Mouse (Mus musculus) kidney, embryonic 15.5 days (tissue): ENCODE results near the gene Pex11g. TPM values are rescaled to one million over a fixed set of nuclear protein-coding genes. Genes with fewer than 3 reads are reported as not detected.

Source experiments
- ATAC-seq: fragments of 200-750 bp; cut with Nextera tagmentation; replicated peaks from 2 replicates; pipeline ENCODE4 v1.8.0; 2017; ENCODE audit warnings: moderate TSS enrichment; ENCODE audit not compliant: low FRiP score
- H3K27ac ChIP-seq: fragments of 300-500 bp; sonication (generic); 2 replicates; pipeline ENCODE4 v1.5.1; 2015; ENCODE audit warnings: mild to moderate bottlenecking, inconsistent platforms
- H3K27me3 ChIP-seq: fragments of 300-500 bp; sonication (generic); 2 replicates; pipeline ENCODE4 v1.6.1; 2015; ENCODE audit warnings: inconsistent platforms
- H3K36me3 ChIP-seq: fragments of 300-500 bp; sonication (generic); 2 replicates; pipeline ENCODE4 v1.6.1; 2015; ENCODE audit warnings: inconsistent platforms
- H3K4me1 ChIP-seq: fragments of 300-500 bp; sonication (generic); 2 replicates; pipeline ENCODE4 v1.6.1; 2015; ENCODE audit warnings: inconsistent platforms
- H3K4me2 ChIP-seq: fragments of 300-500 bp; sonication (generic); 2 replicates; pipeline ENCODE4 v1.6.1; 2015; ENCODE audit warnings: moderate library complexity, mild to moderate bottlenecking, inconsistent platforms
- H3K4me3 ChIP-seq: fragments of 300-500 bp; sonication (generic); replicated peaks from 2 replicates; pipeline ENCODE4 v1.5.1; 2015; ENCODE audit warnings: mild to moderate bottlenecking, inconsistent platforms
- H3K9ac ChIP-seq: fragments of 300-500 bp; sonication (generic); 2 replicates; pipeline ENCODE4 v1.6.1; 2015; ENCODE audit warnings: mild to moderate bottlenecking, inconsistent platforms
- H3K9me3 ChIP-seq: fragments of 300-500 bp; sonication (generic); replicated peaks from 2 replicates; pipeline ENCODE4 v1.6.1; 2016; ENCODE audit warnings: inconsistent platforms
- WGBS: fragments of 180-500 bp; shearing (Covaris S2); methylation state at CpG from one replicate; pipeline ENCODE4 v1.1.7; 2015; ENCODE audit warnings: mixed read lengths; 5-methylcytosine and 5-hydroxymethylcytosine counted together
- polyA plus RNA-seq: library from polyadenylated mRNA; unstranded; fragments of >200 nt; fragmentation: Nextera tagmentation; extraction: Ambion mirVana; gene quantifications from 2 replicates; pipeline ENCODE4 v1.2.1, GENCODE M21; 2015

The Pex11g gene
- polyA plus RNA-seq, 1 experiment from 2014 or later, result 7.5 TPM

- H3K4me1 ChIP-seq, result peaks cover 3% of the 10 kb centered on the region; the same call in 1 of the 2 replicates
- H3K9ac ChIP-seq, result no peak overlapping the region
- no peak for ATAC-seq
- H3K27me3 ChIP-seq, result no peaks in the 10 kb centered on the region
- WGBS, result 91% methylated on average over 3 of the region's 3 CpGs
- peaks cover 36% of the 10 kb centered on the region for H3K36me3 ChIP-seq
- no peaks in the 10 kb centered on the region for H3K9me3 ChIP-seq
- no peak overlapping the region for H3K4me2 ChIP-seq
- no peak overlapping the region for H3K27ac ChIP-seq
- no peak overlapping the region for H3K4me3 ChIP-seq
Measured at GRCm38 (mm10) chr8:3426211-3426610, 41.3 kb downstream of the Pex11g start.

GRCm38 (mm10) chr8:3425217-3425616 lies 42.3 kb downstream of the Pex11g start:
- Histone ChIP-seq H3K9ac (no peak overlapping the region), H3K9me3 (no peaks in the 10 kb centered on the region), H3K4me3 (no peak overlapping the region), H3K36me3 (peaks cover 31% of the 10 kb centered on the region), H3K27ac (no peak overlapping the region), H3K27me3 (no peaks in the 10 kb centered on the region), H3K4me2 (no peak overlapping the region), H3K4me1 (peaks cover 11% of the 10 kb centered on the region)
- 87% methylated on average over 5 of the region's 5 CpGs for WGBS
- no peak for ATAC-seq

- ATAC-seq, result no peak
- H3K4me3 ChIP-seq, result no peak overlapping the region
- no peak overlapping the region for H3K27ac ChIP-seq
- no peaks in the 10 kb centered on the region for H3K27me3 ChIP-seq
- no peak overlapping the region for H3K4me2 ChIP-seq
- H3K9me3 ChIP-seq, result no peaks in the 10 kb centered on the region
- 0 out of 2 replicates have a peak, but pooled peaks cover 2% of the 10 kb centered on the region for H3K36me3 ChIP-seq
- peaks cover 42% of the 10 kb centered on the region for H3K4me1 ChIP-seq
- no peak overlapping the region for H3K9ac ChIP-seq
- WGBS, result 78% methylated on average over 5 of the region's 5 CpGs
Measured at GRCm38 (mm10) chr8:3421507-3421906, 46.0 kb downstream of the Pex11g start.

GRCm38 (mm10) chr8:3420105-3420706 lies 47.3 kb downstream of the Pex11g start:
- peaks cover 49% of the 10 kb centered on the region for H3K4me1 ChIP-seq
- WGBS, result 39% methylated on average over 10 of the region's 10 CpGs
- ATAC-seq, result no peak
- peak overlapping the region; percentile 68; the same call in 1 of the 2 replicates for H3K27ac ChIP-seq
- H3K27me3 ChIP-seq, result no peaks in the 10 kb centered on the region
- H3K9me3 ChIP-seq, result no peaks in the 10 kb centered on the region
- H3K4me3 ChIP-seq, result no peak overlapping the region
- H3K9ac ChIP-seq, result no peak overlapping the region
- H3K4me2 ChIP-seq, result no peak overlapping the region
- H3K36me3 ChIP-seq, result 0 out of 2 replicates have a peak, but pooled peaks cover 2% of the 10 kb centered on the region

- Histone ChIP-seq H3K4me1 (peaks cover 57% of the 10 kb centered on the region), H3K27ac (peak overlapping the region; percentile 73), H3K9ac (no peak overlapping the region), H3K4me2 (peak overlapping the region; percentile 5; the same call in 1 of the 2 replicates), H3K36me3 (no peaks in the 10 kb centered on the region), H3K27me3 (no peaks in the 10 kb centered on the region), H3K4me3 (no peak overlapping the region), H3K9me3 (no peaks in the 10 kb centered on the region)
- ATAC-seq, result no peak
- 89% methylated on average over 1 of the region's 1 CpGs for WGBS
Measured at GRCm38 (mm10) chr8:3418101-3418500, 49.4 kb downstream of the Pex11g start.

GRCm38 (mm10) chr8:3417455-3417854 lies 50.0 kb downstream of the Pex11g start:
- Histone ChIP-seq H3K9ac (no peak overlapping the region), H3K27ac (peak overlapping the region; percentile 73), H3K4me1 (peaks cover 57% of the 10 kb centered on the region), H3K4me3 (no peak overlapping the region), H3K36me3 (no peaks in the 10 kb centered on the region), H3K9me3 (no peaks in the 10 kb centered on the region), H3K27me3 (no peaks in the 10 kb centered on the region), H3K4me2 (peak overlapping the region; percentile 5; the same call in 1 of the 2 replicates)
- WGBS, result 8% methylated on average over 8 of the region's 8 CpGs
- ATAC-seq, result peak; percentile 75

- Histone ChIP-seq H3K27ac (peak overlapping the region; percentile 73), H3K9ac (no peak overlapping the region)
- peak; percentile 41; the same call in 1 of the 2 replicates for ATAC-seq
Measured at GRCm38 (mm10) chr8:3416846-3417245, 50.6 kb downstream of the Pex11g start.

GRCm38 (mm10) chr8:3415661-3416060 lies 51.8 kb downstream of the Pex11g start:
- no peaks in the 10 kb centered on the region for H3K27me3 ChIP-seq
- no peaks in the 10 kb centered on the region for H3K9me3 ChIP-seq
- H3K4me2 ChIP-seq, result no peak overlapping the region
- WGBS, result 86% methylated on average over 6 of the region's 6 CpGs
- H3K9ac ChIP-seq, result no peak overlapping the region
- peaks cover 53% of the 10 kb centered on the region for H3K4me1 ChIP-seq
- no peak overlapping the region for H3K4me3 ChIP-seq
- H3K27ac ChIP-seq, result no peak overlapping the region
- ATAC-seq, result no peak
- H3K36me3 ChIP-seq, result no peaks in the 10 kb centered on the region

More at GRCm38 (mm10) chr8:3416846-3417245, 50.6 kb downstream of the Pex11g start:
- Histone ChIP-seq H3K4me3 (no peak overlapping the region), H3K4me2 (no peak overlapping the region), H3K4me1 (peaks cover 57% of the 10 kb centered on the region), H3K27me3 (no peaks in the 10 kb centered on the region), H3K36me3 (no peaks in the 10 kb centered on the region), H3K9me3 (no peaks in the 10 kb centered on the region)
- 23% methylated on average over 4 of the region's 4 CpGs for WGBS

- Histone ChIP-seq H3K36me3 (no peaks in the 10 kb centered on the region), H3K4me3 (no peak overlapping the region), H3K9ac (no peak overlapping the region), H3K4me2 (no peak overlapping the region), H3K27me3 (no peaks in the 10 kb centered on the region), H3K4me1 (peaks cover 49% of the 10 kb centered on the region), H3K9me3 (no peaks in the 10 kb centered on the region), H3K27ac (no peak overlapping the region)
- WGBS, result 60% methylated on average over 4 of the region's 4 CpGs
- ATAC-seq, result no peak
Measured at GRCm38 (mm10) chr8:3415259-3415658, 52.2 kb downstream of the Pex11g start.

- Histone ChIP-seq H3K27ac (no peak overlapping the region), H3K4me1 (peaks cover 44% of the 10 kb centered on the region), H3K4me2 (no peak overlapping the region), H3K27me3 (no peaks in the 10 kb centered on the region), H3K4me3 (no peak overlapping the region), H3K9me3 (no peaks in the 10 kb centered on the region), H3K9ac (no peak overlapping the region), H3K36me3 (no peaks in the 10 kb centered on the region)
- no peak for ATAC-seq
- 73% methylated on average over 6 of the region's 6 CpGs for WGBS
Measured at GRCm38 (mm10) chr8:3414639-3415190, 52.8 kb downstream of the Pex11g start.

- Histone ChIP-seq H3K9ac (no peak overlapping the region), H3K9me3 (no peaks in the 10 kb centered on the region), H3K27me3 (no peaks in the 10 kb centered on the region), H3K4me1 (peaks cover 28% of the 10 kb centered on the region), H3K36me3 (no peaks in the 10 kb centered on the region), H3K4me3 (no peak overlapping the region), H3K27ac (no peak overlapping the region), H3K4me2 (no peak overlapping the region)
- 93% methylated on average over 1 of the region's 1 CpGs for WGBS
- ATAC-seq, result no peak
Measured at GRCm38 (mm10) chr8:3412816-3413215, 54.7 kb downstream of the Pex11g start.

GRCm38 (mm10) chr8:3411901-3412301 lies 55.6 kb downstream of the Pex11g start:
- Histone ChIP-seq H3K4me1 (peaks cover 19% of the 10 kb centered on the region), H3K4me2 (no peak overlapping the region), H3K4me3 (no peak overlapping the region), H3K9ac (no peak overlapping the region), H3K36me3 (no peaks in the 10 kb centered on the region), H3K27ac (no peak overlapping the region), H3K9me3 (no peaks in the 10 kb centered on the region), H3K27me3 (no peaks in the 10 kb centered on the region)
- WGBS, result 77% methylated on average over 7 of the region's 7 CpGs
- no peak for ATAC-seq
